Mouse (Mus musculus) skeletal muscle tissue, adult 2 months (tissue): ENCODE measurements around the gene St8sia2.

Source experiments
- DNase-seq: peaks from one replicate; pipeline ENCODE4 v3.0.0-alpha.2; 2012; ENCODE audit warnings: low read depth, low spot score

The St8sia2 gene

GRCm38 (mm10) chr7:74013601-74014175 lies at the start of gene St8sia2:
TSS of gene St8sia2 (minus strand) at chr7:74013690.
- DNase-seq, result no peak

GRCm38 (mm10) chr7:74061076-74061475 lies 47.6 kb upstream of the St8sia2 start:
- no peak for DNase-seq

DNA sequence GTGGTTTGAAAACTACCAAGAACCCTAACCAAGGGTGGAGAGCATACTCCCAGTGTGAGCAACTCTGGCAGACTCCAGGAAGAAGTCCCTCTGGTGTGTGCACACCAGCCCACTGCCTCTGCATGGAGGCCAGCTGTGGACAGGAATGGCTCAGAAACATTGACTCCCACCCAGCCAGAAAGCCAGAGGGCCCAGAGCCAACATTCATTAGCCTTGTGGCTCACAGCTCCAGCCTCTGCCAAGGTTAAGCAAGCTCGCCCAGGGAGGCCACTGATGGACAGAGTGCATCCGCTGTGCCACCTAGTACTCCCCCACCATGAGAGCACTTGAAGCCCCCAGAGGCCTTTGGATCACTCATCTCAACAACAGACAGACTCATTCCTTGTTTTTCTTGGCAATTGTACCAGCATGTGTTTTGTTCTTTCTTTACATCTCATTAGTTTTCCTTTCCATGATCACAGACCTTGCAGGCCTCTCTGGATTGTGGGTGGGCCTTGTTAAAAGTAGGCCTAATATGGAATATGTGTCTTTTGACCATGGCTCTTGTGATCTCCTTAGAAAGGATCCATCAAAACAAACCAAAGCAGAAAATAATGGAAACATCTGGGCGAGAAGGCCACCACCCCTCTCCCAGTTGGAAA lies 46.9 kb upstream of the St8sia2 start:
- DNase-seq, result peak; percentile 6

DNA sequence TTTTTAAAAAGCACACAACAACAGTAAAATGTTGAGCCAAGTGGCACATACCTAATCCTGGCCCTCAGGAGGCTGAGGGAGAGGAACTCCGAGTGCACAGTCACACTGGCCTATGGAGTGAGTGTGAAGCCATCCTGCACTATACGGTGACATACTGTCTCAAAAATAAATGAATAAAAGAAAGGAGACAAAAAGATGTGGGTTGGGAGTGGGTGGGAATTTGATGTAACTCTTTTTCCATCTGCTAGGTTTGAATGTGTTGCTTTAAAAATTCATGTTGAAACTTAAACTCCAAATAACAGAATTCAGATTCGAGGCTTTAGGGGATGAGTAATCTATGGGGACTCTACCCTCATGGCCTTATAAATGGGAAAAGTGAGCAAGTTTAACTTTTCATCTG lies 46.2 kb upstream of the St8sia2 start:
- DNase-seq, result no peak

- DNase-seq, result no peak
Observed at GRCm38 (mm10) chr7:74055753-74056152, 42.3 kb upstream of the St8sia2 start.

GRCm38 (mm10) chr7:74047591-74047990 lies 34.1 kb upstream of the St8sia2 start:
- no peak for DNase-seq

- DNase-seq, result no peak
Observed at GRCm38 (mm10) chr7:74045166-74045957, 31.9 kb upstream of the St8sia2 start.

DNA sequence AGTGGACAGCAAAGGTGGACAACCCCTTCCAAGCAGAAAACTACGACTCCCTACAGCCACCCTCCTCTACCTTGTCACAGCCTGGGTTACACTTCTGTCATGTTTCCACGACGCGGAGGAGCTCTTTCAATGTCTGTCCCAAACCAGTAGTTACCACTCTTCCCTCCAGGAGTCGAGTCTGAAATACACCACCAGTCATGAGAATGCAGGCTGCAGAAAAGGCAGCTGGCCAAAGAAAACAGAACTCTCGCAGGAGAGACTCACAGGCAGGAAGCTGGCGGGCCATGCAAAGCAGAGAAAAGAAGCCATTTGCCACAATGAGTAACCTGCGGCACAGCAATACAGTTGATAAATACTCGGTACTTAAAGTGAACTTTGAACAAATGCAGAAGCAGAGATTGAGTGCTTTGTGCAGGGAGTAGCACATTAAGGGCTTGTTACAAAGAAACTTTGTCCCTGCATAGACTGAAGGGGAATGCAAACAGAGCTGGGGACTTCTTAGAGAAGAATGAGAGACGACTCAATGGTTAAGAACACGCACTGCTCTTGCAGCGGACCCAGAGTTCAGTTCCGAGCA lies 30.2 kb upstream of the St8sia2 start:
- no peak for DNase-seq

DNA sequence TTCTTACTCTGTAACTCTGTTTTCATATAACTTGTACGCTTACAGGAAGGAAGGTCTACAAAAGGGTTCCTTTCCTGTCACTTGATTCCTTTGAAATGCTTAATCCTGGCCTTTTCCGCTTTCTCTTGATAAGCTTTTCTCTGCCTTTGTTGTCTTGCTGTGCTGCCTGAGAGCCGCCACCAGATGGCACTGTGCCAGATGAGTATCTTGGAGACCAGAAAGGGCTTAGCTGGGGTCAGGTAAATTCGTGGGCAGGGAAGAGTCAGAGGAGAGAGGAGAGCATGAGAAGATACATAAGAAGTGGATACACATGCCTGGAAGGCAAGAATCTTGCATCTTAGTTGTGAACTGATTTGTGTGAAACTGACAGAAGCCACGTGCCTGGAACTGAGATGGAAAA lies 11.5 kb upstream of the St8sia2 start:
- peak; percentile 23 for DNase-seq

DNA sequence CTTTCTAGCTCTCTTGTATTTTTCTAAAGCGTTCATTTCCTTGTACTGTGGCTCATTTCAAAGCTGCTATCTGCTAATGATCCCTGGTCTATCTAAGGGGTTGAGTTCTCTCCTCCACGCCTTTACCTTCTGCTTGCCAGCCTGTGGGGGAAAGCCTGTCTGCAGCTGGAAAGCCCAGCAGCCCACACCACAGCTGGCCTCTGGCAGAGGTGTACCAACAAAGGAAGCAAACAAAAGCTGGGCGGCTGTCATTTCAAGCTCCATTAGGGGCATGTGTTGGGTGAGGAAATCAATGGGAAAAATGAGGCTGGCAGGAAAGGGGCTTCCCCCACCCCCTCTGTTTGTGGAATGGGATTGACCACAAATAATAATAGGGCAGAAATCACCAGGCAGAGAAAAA lies 10.7 kb upstream of the St8sia2 start:
- no peak for DNase-seq

GRCm38 (mm10) chr7:74022571-74022970 lies 9.1 kb upstream of the St8sia2 start:
- no peak for DNase-seq

DNA sequence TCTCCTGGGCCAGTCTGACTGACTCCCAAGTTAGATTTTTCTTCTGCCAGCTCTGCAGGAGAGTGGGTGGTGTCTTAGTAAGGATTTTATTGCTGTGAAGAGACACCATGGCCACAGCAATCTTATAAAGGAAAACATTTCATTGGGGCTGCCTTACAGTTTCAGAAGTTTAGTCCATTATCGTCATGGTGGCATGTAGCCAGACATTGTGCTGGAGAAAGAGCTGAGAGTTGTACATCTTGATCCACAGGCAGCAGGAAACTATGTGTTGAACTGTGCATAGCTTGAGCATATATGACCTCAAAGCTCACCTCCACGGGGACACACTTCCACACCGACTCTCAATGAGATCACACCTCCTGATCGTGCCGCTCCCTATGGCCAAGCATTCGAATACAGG lies 8.3 kb upstream of the St8sia2 start:
- no peak for DNase-seq

- no peak for DNase-seq
Observed at GRCm38 (mm10) chr7:74016613-74017012, 3.1 kb upstream of the St8sia2 start.

DNA sequence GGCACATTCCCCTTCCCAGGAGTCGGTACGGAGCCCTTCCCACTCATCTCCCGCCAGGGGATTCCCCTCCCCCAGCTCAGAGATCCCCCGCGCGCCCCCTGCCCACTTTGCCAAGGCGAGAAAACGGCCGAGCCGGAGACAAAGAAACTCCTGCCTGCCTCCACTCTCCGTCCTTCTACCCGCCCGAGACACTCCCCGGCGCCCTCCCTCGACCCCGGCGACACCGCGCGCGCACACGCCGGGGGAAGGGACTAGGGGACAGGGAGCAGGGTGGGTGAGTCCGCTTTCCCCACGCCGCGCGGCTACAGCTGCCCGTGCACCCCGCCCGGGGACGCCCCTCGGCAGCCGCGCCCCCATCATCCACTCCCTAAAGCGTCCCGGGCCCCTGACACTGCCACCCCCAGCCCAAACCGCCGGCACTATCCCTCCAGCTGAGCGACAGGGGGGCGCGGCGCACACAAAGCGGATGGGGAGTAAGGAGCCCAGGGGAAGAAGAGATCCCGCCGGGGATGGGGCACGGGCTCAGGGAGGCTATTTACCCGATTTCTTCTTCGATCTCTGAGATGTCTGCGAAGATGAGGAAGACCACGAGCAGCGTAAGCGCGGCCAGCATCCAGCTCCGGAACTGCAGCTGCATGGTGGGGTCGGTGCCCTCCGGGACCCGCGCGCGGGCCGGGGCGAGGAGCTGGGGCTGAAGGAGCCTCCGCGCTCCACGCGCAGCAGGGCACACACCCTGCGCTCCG lies 461 bp downstream of the St8sia2 start:
- DNase-seq, result no peak

DNA sequence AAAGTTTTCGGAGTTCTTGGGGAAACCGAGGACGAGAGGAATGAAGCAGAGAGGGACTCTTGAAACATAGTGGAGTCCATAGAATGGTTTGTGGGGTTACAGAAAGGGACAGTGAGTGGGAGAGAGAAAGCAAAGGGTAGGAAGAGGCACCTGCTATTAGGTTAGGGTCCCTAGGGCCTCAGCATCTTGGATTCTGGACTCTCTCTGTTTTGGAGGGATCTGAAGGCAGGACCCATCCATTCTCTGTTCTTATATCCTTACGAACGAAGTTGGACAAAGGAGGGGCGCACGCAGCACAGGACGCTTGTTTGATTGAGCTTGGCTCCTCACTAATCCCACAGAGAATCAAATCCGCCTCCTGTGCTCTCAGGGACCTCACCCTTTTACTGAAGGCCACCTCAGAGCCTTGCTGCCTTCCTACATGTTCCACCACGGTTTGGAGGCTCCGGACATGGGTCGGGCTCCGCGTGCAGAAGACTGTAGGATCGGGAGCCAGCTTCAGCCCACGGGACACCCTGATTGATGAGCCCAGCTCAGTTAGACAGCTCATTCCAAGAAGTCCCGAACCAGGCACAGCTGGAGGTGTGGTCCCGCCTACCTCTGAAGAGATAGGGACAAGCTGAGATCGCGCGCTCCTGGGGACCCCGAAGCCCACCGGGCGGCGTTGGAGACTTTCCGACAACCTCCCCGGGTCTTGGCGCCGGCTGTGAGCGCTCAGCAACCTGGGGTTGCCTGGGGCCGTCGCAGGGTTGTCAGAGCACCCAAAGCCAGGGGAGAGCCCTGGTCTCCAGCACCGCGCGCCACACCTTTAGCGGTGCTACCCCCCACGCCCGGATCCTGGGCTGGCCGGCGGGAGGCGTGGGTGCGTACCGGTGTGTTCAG lies 1.3 kb downstream of the St8sia2 start:
- DNase-seq, result no peak

DNA sequence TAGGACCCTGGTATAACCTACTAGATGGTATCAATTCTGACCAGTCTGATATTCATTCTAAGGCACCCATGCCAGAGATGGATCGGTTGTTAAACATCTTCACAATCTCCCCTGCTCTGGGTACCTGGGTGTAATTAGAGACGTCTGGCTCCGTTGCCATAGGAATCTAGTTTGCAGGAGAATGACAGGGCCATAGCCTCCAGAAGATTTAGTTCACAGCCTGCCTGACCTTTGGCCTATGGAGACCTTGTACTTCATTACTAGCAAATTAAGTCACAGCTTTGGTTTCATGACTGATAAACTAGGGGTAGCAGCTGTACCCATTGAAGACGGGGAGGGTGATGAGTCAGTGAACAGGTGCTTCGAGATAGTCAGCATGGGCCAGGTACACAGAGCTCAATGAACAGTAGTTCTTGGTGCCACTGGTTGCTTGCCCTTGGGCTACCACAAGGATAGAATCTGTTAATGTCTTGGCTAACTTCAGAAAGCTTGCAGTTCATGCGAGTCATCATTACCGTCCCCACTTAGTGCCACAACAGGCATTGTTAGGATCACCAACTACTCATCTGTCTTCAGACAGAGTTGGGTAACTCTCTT lies 4.4 kb downstream of the St8sia2 start:
- DNase-seq, result no peak

DNA sequence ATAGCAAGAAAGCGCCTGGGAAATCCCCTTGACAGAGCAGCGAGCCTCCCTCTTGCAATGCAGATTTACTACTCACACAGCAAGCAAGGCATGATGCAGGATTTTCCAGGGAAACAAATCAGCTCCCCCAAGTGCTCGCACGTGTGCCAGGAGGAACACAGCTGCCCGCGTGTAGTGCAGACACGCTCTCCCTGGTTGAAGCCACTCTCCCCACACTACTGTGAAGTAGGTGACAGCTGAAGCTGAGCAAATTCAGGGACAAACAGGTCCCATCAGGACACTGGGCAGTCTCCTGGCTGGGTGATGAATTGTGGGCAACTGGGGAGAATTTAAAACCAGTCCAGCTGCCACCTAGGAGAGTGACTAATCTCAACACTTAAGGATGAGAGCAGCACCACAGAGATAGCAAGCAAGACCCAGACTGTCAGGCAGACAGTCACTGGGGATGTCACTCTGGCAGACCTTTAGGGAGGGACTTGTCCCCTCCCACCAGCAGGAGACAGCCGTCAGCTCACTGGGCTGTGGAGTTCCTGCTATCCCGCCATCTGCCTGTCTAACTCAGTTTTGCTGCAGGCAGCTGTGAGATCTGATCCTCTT lies 6.6 kb downstream of the St8sia2 start:
- DNase-seq, result no peak

DNA sequence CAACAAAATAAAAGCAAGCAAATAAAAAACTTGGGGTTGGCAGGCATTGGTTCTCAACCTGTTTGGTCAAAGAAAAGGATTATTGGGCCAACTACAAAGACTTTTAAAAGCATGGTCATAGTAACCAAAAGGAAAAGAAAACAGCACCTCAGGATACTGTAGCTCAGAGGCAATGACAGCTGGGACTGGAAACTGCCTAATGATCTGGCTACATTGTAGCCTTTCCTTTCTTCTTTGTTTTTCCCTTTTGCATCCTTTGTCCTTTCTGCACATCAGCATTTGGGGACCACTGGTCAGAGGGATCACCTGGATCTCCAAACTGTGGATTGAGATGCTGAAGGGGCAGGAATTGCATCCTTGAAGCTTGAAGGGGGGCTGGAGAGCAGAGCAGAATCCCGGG lies 7.1 kb downstream of the St8sia2 start:
- DNase-seq, result no peak

- no peak for DNase-seq
Observed at GRCm38 (mm10) chr7:74000743-74001510, 12.6 kb downstream of the St8sia2 start.
